Mouse (Mus musculus) testis, adult 2 months (tissue): Measurements from ENCODE around the gene Xpot.

ENCODE experiments used
- CTCF ChIP-seq: fragments of 200-500 bp; IDR thresholded peaks from 2 replicates; pipeline ENCODE4 v1.5.1; 2012; ENCODE audit warnings: low read depth, mild to moderate bottlenecking, inconsistent platforms, low read length, moderate library complexity; ENCODE audit not compliant: control insufficient read depth, insufficient read depth, insufficient replicate concordance
- POLR2A ChIP-seq: fragments of 200-500 bp; IDR thresholded peaks from 2 replicates; pipeline ENCODE4 v1.6.1; 2012; ENCODE audit warnings: low read depth, mild to moderate bottlenecking, inconsistent platforms, low read length, moderate library complexity; ENCODE audit not compliant: control insufficient read depth

DNA sequence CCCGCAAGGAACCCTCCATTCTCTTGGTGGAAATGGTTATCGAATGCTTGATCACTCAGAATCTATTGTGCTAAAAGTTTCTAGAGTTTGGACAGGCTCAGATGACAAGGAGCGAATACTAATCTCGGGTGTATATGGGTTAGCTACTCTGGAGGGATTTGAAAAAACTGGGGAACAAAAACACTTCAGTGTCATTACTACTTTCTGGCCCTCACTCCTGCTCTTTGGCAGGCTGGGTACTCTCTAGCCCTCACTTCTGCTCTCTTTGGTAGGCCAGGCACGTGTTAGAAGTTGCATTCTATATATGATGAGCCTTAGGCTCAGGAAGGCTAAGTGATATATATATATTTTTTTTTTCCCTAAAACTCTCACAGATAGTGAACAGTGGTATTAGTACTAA, 13.4 kb upstream of the Xpot start:
- TF ChIP-seq POLR2A = no peak
- no peak for TF ChIP-seq CTCF
